Comparison of ENCODE assay signal across 9 mouse cellular contexts in genomic region chr7:25599663-25600062, GRCm38 (mm10). TPM values are rescaled to one million over a fixed set of nuclear protein-coding genes. Genes with fewer than 3 reads are reported as not detected.
DNase-seq lines count a peak whose midpoint lies in the region; ATAC-seq lines count a peak whose summit lies in the region.
"Had no signal": no experiment of that assay in that cellular context is flagged by ENCODE, and none has a peak within 500 bp of the region (broad histone marks: within the 10 kb centered on the region; RNA-seq: fewer than 3 reads in every experiment).

No protein-coding gene starts in this region.

- 0 out of 2 replicates have a peak, but pooled peaks cover 3% of the 10 kb centered on the region for H3K27me3 ChIP-seq in intestine, embryonic 14.5 days (replicated peaks; ENCODE audit: control insufficient read depth, insufficient read depth, low read length)
- H3K27me3 ChIP-seq in intestine, embryonic 16.5 days (replicated peaks; ENCODE audit: control insufficient read depth, insufficient read depth, low read length), result no peaks in the 10 kb centered on the region
- no peaks in the 10 kb centered on the region for H3K27me3 ChIP-seq in midbrain, embryonic 14.5 days (ENCODE audit: control insufficient read depth, insufficient read depth, low read length)

- peak; percentile 47; the same call in 1 of the 2 replicates for ATAC-seq in intestine, embryonic 14.5 days (replicated peaks; ENCODE audit: low FRiP score, low TSS enrichment, low read depth)
- ATAC-seq in intestine, embryonic 16.5 days, result no peak
- no peak for ATAC-seq in midbrain, embryonic 14.5 days (ENCODE audit: low FRiP score, low TSS enrichment)

- H3K36me3 ChIP-seq in intestine, embryonic 14.5 days (ENCODE audit: control insufficient read depth, insufficient read depth, low read length), result no peaks in the 10 kb centered on the region
- H3K36me3 ChIP-seq in intestine, embryonic 16.5 days (ENCODE audit: control insufficient read depth, insufficient read depth, low read length), result no peaks in the 10 kb centered on the region
- no peaks in the 10 kb centered on the region for H3K36me3 ChIP-seq in midbrain, embryonic 14.5 days (ENCODE audit: control insufficient read depth, insufficient read depth, low read length)

- H3K9me3 ChIP-seq in intestine, embryonic 14.5 days (ENCODE audit: control insufficient read depth, low read length), result no peaks in the 10 kb centered on the region
- no peaks in the 10 kb centered on the region for H3K9me3 ChIP-seq in intestine, embryonic 16.5 days (ENCODE audit: control insufficient read depth, low read length)
- H3K9me3 ChIP-seq in midbrain, embryonic 14.5 days (ENCODE audit: control insufficient read depth, low read length), result no peaks in the 10 kb centered on the region

- H3K4me3 ChIP-seq in intestine, embryonic 14.5 days (ENCODE audit: low read depth, low read length), result no peak overlapping the region
- H3K4me3 ChIP-seq in intestine, embryonic 16.5 days (ENCODE audit: low read length), result no peak overlapping the region
- no peak overlapping the region for H3K4me3 ChIP-seq in midbrain, embryonic 14.5 days (replicated peaks; ENCODE audit: low read depth, low read length)
- H3K4me3 ChIP-seq: myocyte had no signal

- H3K4me2 ChIP-seq in intestine, embryonic 14.5 days (ENCODE audit: low read length), result no peak overlapping the region
- H3K4me2 ChIP-seq in intestine, embryonic 16.5 days (ENCODE audit: low read depth, low read length), result no peak overlapping the region
- no peak overlapping the region for H3K4me2 ChIP-seq in midbrain, embryonic 14.5 days (ENCODE audit: low read length)

- no peak overlapping the region for H3K9ac ChIP-seq in intestine, embryonic 14.5 days (ENCODE audit: low read length)
- H3K9ac ChIP-seq in intestine, embryonic 16.5 days (ENCODE audit: low read depth, low read length), result no peak overlapping the region
- no peak overlapping the region for H3K9ac ChIP-seq in midbrain, embryonic 14.5 days (replicated peaks; ENCODE audit: low read length)

- DNase-seq in intestine, embryonic 14.5 days (ENCODE audit: low spot score), result peak; percentile 93
- peak; percentile 34 for DNase-seq in cerebellum, adult 11-12 months
- peak; percentile 35 to 80 for DNase-seq in frontal cortex, postnatal 14 days (ENCODE audit: low spot score in 2 of 2)
- peak; percentile 61 for DNase-seq in kidney, adult 11 months
- DNase-seq in left cerebral cortex, postnatal 25 days (ENCODE audit: low spot score in 2 of 2), result peak; percentile 80
- peak; percentile 89 for DNase-seq in midbrain, embryonic 14.5 days
- DNase-seq in spleen, postnatal 36 days (ENCODE audit: low spot score in 2 of 2), result peak; percentile 62 to 76

- 13% methylated on average over 10 of the region's 10 CpGs for WGBS in intestine, embryonic 14.5 days
- WGBS in intestine, embryonic 16.5 days, result 12% methylated on average over 10 of the region's 10 CpGs
- WGBS in midbrain, embryonic 14.5 days, result 12% methylated on average over 10 of the region's 10 CpGs

- no peak overlapping the region for H3K27ac ChIP-seq in intestine, embryonic 14.5 days (ENCODE audit: low read depth)
- no peak overlapping the region for H3K27ac ChIP-seq in intestine, embryonic 16.5 days (ENCODE audit: low read length)
- H3K27ac ChIP-seq in midbrain, embryonic 14.5 days (replicated peaks; ENCODE audit: low read depth, low read length), result no peak overlapping the region

- H3K4me1 ChIP-seq in intestine, embryonic 14.5 days (replicated peaks; ENCODE audit: control insufficient read depth, insufficient read depth, low read length), result no peaks in the 10 kb centered on the region
- H3K4me1 ChIP-seq in intestine, embryonic 16.5 days (ENCODE audit: control insufficient read depth, insufficient read depth, low read length), result no peaks in the 10 kb centered on the region
- no peaks in the 10 kb centered on the region for H3K4me1 ChIP-seq in midbrain, embryonic 14.5 days (ENCODE audit: control insufficient read depth, insufficient read depth, low read length)

- intact Hi-C loops in left cerebral cortex, postnatal 25 days (cut with DNase I), result loop anchor here (1.0 to 5.0 kb wide), 2 partner anchors 112 to 175 kb away; no protein-coding TSS in a partner anchor

RNA-seq across cellular contexts. Expression of gene Erich4, which starts 16.0 kb away (rescaled TPM):
- polyA plus RNA-seq in intestine, embryonic 14.5 days (2014; fragmentation: Nextera tagmentation; extraction: Ambion mirVana), result 0.60 and 1.1 TPM in 2 replicates
- 31.8 and 43.6 TPM in 2 replicates for polyA plus RNA-seq in intestine, embryonic 16.5 days (2015; fragmentation: Nextera tagmentation; extraction: Ambion mirVana)
- not detected for total RNA-seq in left cerebral cortex, postnatal 25 days (2021)
- polyA plus RNA-seq in midbrain, embryonic 14.5 days (2014; fragmentation: Nextera tagmentation; extraction: Ambion mirVana), result not detected in 2 replicates
- polyA plus RNA-seq: myocyte had no signal

RNA-seq across cellular contexts. Expression of gene Dmac2, which starts 19.6 kb away (rescaled TPM):
- 40.9 and 43.4 TPM in 2 replicates for polyA plus RNA-seq in intestine, embryonic 14.5 days (2014; fragmentation: Nextera tagmentation; extraction: Ambion mirVana)
- polyA plus RNA-seq in intestine, embryonic 16.5 days (2015; fragmentation: Nextera tagmentation; extraction: Ambion mirVana), result 41.8 and 43.4 TPM in 2 replicates
- total RNA-seq in left cerebral cortex, postnatal 25 days (2021), result 10 to 100 TPM; 45.7 to 45.9 TPM
- 40.4 and 44.9 TPM in 2 replicates for polyA plus RNA-seq in midbrain, embryonic 14.5 days (2014; fragmentation: Nextera tagmentation; extraction: Ambion mirVana)

RNA-seq across cellular contexts. Expression of gene B3gnt8, which starts 26.8 kb away (rescaled TPM):
- polyA plus RNA-seq in intestine, embryonic 14.5 days (2014; fragmentation: Nextera tagmentation; extraction: Ambion mirVana), result 3.9 and 5.4 TPM in 2 replicates
- polyA plus RNA-seq in intestine, embryonic 16.5 days (2015; fragmentation: Nextera tagmentation; extraction: Ambion mirVana), result 6.8 and 7.5 TPM in 2 replicates
- total RNA-seq in left cerebral cortex, postnatal 25 days (2021), result under 1 TPM; 0.34 to 0.82 TPM
- 0.30 and 0.50 TPM in 2 replicates for polyA plus RNA-seq in midbrain, embryonic 14.5 days (2014; fragmentation: Nextera tagmentation; extraction: Ambion mirVana)

RNA-seq across cellular contexts. Expression of gene Bckdha, which starts 59.1 kb away (rescaled TPM):
- 44.1 and 48.7 TPM in 2 replicates for polyA plus RNA-seq in intestine, embryonic 14.5 days (2014; fragmentation: Nextera tagmentation; extraction: Ambion mirVana)
- polyA plus RNA-seq in intestine, embryonic 16.5 days (2015; fragmentation: Nextera tagmentation; extraction: Ambion mirVana), result 49.3 and 50.9 TPM in 2 replicates
- total RNA-seq in left cerebral cortex, postnatal 25 days (2021), result 10 to 100 TPM; 31.8 to 33.8 TPM
- polyA plus RNA-seq in midbrain, embryonic 14.5 days (2014; fragmentation: Nextera tagmentation; extraction: Ambion mirVana), result 40.6 and 46.3 TPM in 2 replicates

RNA-seq across cellular contexts. Expression of gene Exosc5, which starts 59.3 kb away (rescaled TPM):
- 93.8 and 98.4 TPM in 2 replicates for polyA plus RNA-seq in intestine, embryonic 14.5 days (2014; fragmentation: Nextera tagmentation; extraction: Ambion mirVana)
- 82.6 and 87.2 TPM in 2 replicates for polyA plus RNA-seq in intestine, embryonic 16.5 days (2015; fragmentation: Nextera tagmentation; extraction: Ambion mirVana)
- 10 to 100 TPM; 24.0 to 24.4 TPM for total RNA-seq in left cerebral cortex, postnatal 25 days (2021)
- 38.3 and 41.3 TPM in 2 replicates for polyA plus RNA-seq in midbrain, embryonic 14.5 days (2014; fragmentation: Nextera tagmentation; extraction: Ambion mirVana)

Comparison
In these comparisons a context has a peak if more than half of its experiments do, and no peak if none do; other contexts are left out.
1. RNA of gene Erich4, which starts 16.0 kb away (polyA plus RNA-seq): 31.8 to 43.6 TPM in intestine, embryonic 16.5 days; 0.60 to 1.1 TPM in intestine, embryonic 14.5 days and not detected in midbrain, embryonic 14.5 days; every median in the first group is over 10 times any median in the second.
2. DNase-seq: peak in every context shown above with its lines; median percentile 93 in intestine, embryonic 14.5 days; 89 in midbrain, embryonic 14.5 days; 80 in left cerebral cortex, postnatal 25 days; 69 in spleen, postnatal 36 days; 61 in kidney, adult 11 months; 58 in frontal cortex, postnatal 14 days; 34 in cerebellum, adult 11-12 months.